Mouse (Mus musculus): ENCODE data around the gene Usp43.

DNA sequence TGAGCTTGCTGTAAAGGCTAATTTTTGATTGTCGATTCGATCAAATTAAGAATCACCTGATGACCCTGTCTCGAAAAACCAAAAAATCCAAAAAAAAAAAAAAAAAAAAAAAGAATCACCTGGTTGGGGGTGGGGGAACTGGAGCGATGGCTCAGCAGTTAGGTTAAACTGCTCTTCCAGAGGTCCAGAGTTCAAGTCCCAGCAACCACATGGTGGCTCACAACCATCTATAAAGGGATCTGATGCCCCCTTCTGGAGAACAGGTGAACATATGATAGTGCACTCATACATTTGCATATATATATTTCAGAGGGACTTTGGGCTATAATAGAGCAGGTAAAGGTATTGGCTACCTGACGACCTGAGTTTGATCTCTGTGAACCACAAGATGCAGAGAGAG is 1.8 kb upstream of the Usp43 start:
- TF ChIP-seq ZMIZ1 (IDR thresholded peaks at IDR 0.05; ENCODE audit: low read depth, low read length) (no peak), ELF1 (IDR thresholded peaks at IDR 0.05; ENCODE audit: low read depth, low read length) (no peak), POLR2A (IDR thresholded peaks at IDR 0.05; ENCODE audit: low read depth, low read length) (no peak), MAX (IDR thresholded peaks at IDR 0.05; ENCODE audit: low read length) (no peak), CTCF (conservative IDR thresholded peaks at IDR 0.05 in 1 of 2, IDR thresholded peaks at IDR 0.05 in 1 of 2; ENCODE audit: low read depth in 2 of 2, low read length in 2 of 2) (peak in 1 of 2 experiments; percentile 51; a peak in 2 of 4 replicates), POLR2AphosphoS2 (IDR thresholded peaks at IDR 0.05; ENCODE audit: low read depth, low read length) (no peak), USF2 (conservative IDR thresholded peaks at IDR 0.05; ENCODE audit: low read depth, low read length) (no peak)
